Mouse (Mus musculus): ENCODE results near the gene Kifc5b. TPM values are rescaled to one million over a fixed set of nuclear protein-coding genes. Genes with fewer than 3 reads are reported as not detected.

The Kifc5b gene
- polyA plus RNA-seq, 1 experiment = 43.0 TPM

DNA sequence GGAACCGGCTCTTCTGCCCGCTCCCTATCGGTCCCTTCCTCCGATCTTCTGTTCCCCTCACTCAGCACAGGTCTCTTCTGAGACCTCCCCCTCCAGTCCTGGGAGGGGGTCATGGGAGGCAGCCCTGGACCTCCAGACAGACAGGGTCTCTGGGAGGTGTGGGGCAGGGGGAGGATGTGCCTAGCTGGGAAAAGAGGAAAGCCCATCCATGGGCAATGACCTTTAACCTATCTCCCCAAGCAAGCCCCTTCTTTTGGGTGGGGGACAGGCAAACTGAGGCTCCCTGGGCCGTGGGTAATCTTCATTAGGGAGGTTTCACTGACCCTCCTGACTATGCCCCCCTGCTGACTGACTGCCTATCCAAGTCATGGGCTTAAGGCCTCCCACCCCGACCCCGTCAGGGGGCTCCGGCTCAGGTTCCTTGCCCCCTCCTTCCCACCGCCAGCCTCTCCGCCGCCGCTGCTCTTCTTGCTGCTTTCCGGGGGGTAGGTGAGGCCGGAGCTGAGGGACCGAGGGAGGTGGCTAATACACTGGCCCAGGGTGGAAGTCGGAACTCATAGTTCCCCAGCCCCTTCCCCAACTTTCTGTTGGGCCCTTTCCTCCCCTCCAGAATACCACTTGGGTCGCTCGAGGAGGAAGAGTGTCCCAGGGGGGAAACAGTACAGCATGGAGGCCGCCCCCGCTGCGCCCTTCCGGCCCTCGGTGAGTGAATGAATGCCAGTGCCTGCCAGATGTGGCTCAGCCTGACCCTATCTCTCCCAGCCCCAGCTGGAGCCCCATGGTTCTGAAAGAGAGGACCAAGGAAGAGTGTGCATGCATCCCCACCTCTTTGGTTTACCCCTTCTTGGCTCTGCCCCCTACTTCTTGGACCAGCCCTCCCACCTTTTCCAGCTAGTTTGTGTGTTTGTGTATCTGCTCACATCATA lies 35.3 kb downstream of the Kifc5b start:
- TF ChIP-seq CTCF (IDR thresholded peaks at IDR 0.05; ENCODE audit: low read depth, low read length) = no peak
- no peak for TF ChIP-seq POLR2A (IDR thresholded peaks at IDR 0.05; ENCODE audit: insufficient read depth, low read length)
- TF ChIP-seq EP300 (IDR thresholded peaks at IDR 0.05; ENCODE audit: insufficient read depth, low read depth, low read length) = no peak
- Histone ChIP-seq H3K27me3 (ENCODE audit: control insufficient read depth, insufficient read depth, low read length, poor library complexity, severe bottlenecking) (no peaks in the 10 kb centered on the region; the same call in 1 of the 2 replicates), H3K9me3 (replicated peaks; ENCODE audit: control insufficient read depth, insufficient read depth, low read length, poor library complexity, severe bottlenecking) (no peaks in the 10 kb centered on the region), H3K4me1 (ENCODE audit: control insufficient read depth, insufficient read depth, low read length) (peaks cover 1% of the 10 kb centered on the region), H3K36me3 (ENCODE audit: control insufficient read depth, insufficient read depth, low read length, poor library complexity, severe bottlenecking) (no peaks in the 10 kb centered on the region), H3K9ac (ENCODE audit: low read depth, poor library complexity, severe bottlenecking) (peak overlapping the region; percentile 16; the same call in 1 of the 2 replicates), H3K4me3 (ENCODE audit: low read depth, low read length) (peak overlapping the region; percentile 32), H3K27ac (ENCODE audit: insufficient read depth, low read length) (no peak overlapping the region)

DNA sequence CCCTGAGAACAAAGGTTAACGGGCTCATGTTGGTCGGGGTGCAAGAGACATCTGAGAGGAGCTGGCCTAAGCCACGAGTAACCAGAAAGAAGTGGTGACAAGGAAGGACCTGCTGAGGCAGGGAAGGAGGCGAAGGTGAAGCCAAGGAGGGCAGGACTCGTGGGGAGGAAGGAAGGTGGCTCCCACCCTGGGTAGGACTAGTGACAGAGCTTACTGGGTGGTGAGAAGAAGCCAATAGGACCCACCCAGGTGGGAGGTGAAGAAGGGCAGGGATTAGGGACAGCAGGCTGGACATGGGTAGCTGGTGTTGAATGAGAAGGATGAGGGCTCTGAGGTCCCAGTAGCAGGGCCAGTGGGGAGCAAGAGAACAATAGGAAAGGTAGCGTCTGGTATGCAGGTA lies 36.3 kb downstream of the Kifc5b start:
- Histone ChIP-seq H3K4me3 (ENCODE audit: low read depth, low read length) (no peak overlapping the region), H3K36me3 (ENCODE audit: control insufficient read depth, insufficient read depth, low read length, poor library complexity, severe bottlenecking) (no peaks in the 10 kb centered on the region), H3K9me3 (replicated peaks; ENCODE audit: control insufficient read depth, insufficient read depth, low read length, poor library complexity, severe bottlenecking) (no peaks in the 10 kb centered on the region), H3K27ac (ENCODE audit: insufficient read depth, low read length) (no peak overlapping the region), H3K4me1 (ENCODE audit: control insufficient read depth, insufficient read depth, low read length) (peaks cover 1% of the 10 kb centered on the region), H3K27me3 (ENCODE audit: control insufficient read depth, insufficient read depth, low read length, poor library complexity, severe bottlenecking) (no peaks in the 10 kb centered on the region; the same call in 1 of the 2 replicates), H3K9ac (ENCODE audit: low read depth, poor library complexity, severe bottlenecking) (no peak overlapping the region)
- TF ChIP-seq POLR2A (IDR thresholded peaks at IDR 0.05; ENCODE audit: insufficient read depth, low read length) (no peak), EP300 (IDR thresholded peaks at IDR 0.05; ENCODE audit: insufficient read depth, low read depth, low read length) (no peak), CTCF (IDR thresholded peaks at IDR 0.05; ENCODE audit: low read depth, low read length) (no peak)

DNA sequence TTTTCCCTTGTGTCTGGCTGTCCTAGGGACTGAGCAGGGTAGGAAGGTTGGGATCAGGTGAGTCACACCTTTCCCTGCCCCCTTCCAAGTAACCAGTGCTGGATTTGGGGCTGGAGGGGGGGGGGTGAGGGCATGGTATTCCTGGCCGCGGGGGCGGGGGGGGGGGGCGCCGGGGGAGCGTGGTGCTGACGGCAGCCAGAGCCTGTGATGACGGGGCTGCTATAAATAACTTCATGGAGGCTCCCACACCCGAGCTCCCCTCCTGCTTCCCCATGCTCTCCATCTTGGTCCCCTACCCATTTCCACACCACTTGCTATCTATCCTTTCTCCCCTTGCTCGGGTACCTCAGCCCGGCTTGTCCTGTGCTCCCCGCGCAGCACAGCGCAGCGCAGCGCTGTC lies 36.8 kb downstream of the Kifc5b start:
- no peak overlapping the region for H3K27ac ChIP-seq (ENCODE audit: insufficient read depth, low read length)
- H3K27me3 ChIP-seq (ENCODE audit: control insufficient read depth, insufficient read depth, low read length, poor library complexity, severe bottlenecking) = no peaks in the 10 kb centered on the region; the same call in 1 of the 2 replicates
- no peaks in the 10 kb centered on the region for H3K9me3 ChIP-seq (replicated peaks; ENCODE audit: control insufficient read depth, insufficient read depth, low read length, poor library complexity, severe bottlenecking)
- no peak overlapping the region for H3K4me3 ChIP-seq (ENCODE audit: low read depth, low read length)
- no peak overlapping the region for H3K9ac ChIP-seq (ENCODE audit: low read depth, poor library complexity, severe bottlenecking)
- H3K36me3 ChIP-seq (ENCODE audit: control insufficient read depth, insufficient read depth, low read length, poor library complexity, severe bottlenecking) = no peaks in the 10 kb centered on the region
- TF ChIP-seq EP300 (IDR thresholded peaks at IDR 0.05; ENCODE audit: insufficient read depth, low read depth, low read length) (no peak), CTCF (IDR thresholded peaks at IDR 0.05; ENCODE audit: low read depth, low read length) (no peak), POLR2A (IDR thresholded peaks at IDR 0.05; ENCODE audit: insufficient read depth, low read length) (no peak)
- peaks cover 1% of the 10 kb centered on the region for H3K4me1 ChIP-seq (ENCODE audit: control insufficient read depth, insufficient read depth, low read length)

DNA sequence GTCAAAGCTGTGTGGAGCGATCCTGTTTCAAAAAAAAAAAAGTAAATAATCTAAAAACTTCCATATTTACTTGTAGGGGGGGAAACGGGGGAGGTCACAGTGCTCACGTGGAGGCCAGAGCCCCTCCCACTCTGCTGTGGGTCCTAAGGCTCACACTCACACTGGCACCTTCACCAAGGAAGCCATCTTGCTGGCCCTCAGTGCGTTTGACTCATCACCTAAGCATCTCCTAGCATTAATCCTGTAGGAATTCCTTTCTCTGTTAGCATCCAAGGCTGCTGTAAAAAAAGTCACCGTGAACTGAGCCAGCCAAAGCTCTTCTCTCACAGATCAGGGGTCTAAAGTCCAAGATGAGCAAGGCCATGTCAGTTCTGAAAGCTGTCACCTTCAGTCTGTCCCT lies 39.4 kb downstream of the Kifc5b start:
- Histone ChIP-seq H3K9me3 (replicated peaks; ENCODE audit: control insufficient read depth, insufficient read depth, low read length, poor library complexity, severe bottlenecking) (no peaks in the 10 kb centered on the region), H3K4me1 (ENCODE audit: control insufficient read depth, insufficient read depth, low read length) (peaks cover under 1% of the 10 kb centered on the region), H3K4me3 (ENCODE audit: low read depth, low read length) (no peak overlapping the region), H3K36me3 (ENCODE audit: control insufficient read depth, insufficient read depth, low read length, poor library complexity, severe bottlenecking) (no peaks in the 10 kb centered on the region), H3K27me3 (ENCODE audit: control insufficient read depth, insufficient read depth, low read length, poor library complexity, severe bottlenecking) (no peaks in the 10 kb centered on the region), H3K9ac (ENCODE audit: low read depth, poor library complexity, severe bottlenecking) (no peak overlapping the region), H3K27ac (ENCODE audit: insufficient read depth, low read length) (no peak overlapping the region)
- TF ChIP-seq CTCF (IDR thresholded peaks at IDR 0.05; ENCODE audit: low read depth, low read length) (no peak), EP300 (IDR thresholded peaks at IDR 0.05; ENCODE audit: insufficient read depth, low read depth, low read length) (no peak), POLR2A (IDR thresholded peaks at IDR 0.05; ENCODE audit: insufficient read depth, low read length) (no peak)

DNA sequence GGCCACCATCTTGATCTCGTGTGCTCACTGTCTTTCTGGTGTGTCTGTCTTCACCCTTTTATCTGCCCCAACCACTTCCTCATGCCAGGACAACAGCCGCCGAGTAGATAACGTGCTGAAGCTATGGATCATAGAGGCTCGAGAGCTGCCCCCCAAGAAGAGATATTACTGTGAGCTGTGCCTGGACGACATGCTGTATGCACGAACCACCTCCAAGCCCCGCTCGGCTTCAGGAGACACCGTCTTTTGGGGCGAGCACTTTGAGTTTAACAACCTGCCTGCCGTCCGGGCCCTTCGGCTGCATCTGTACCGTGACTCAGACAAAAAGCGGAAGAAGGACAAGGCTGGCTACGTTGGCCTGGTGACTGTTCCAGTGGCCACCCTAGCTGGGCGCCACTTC lies 40.0 kb downstream of the Kifc5b start:
- TF ChIP-seq POLR2A (IDR thresholded peaks at IDR 0.05; ENCODE audit: insufficient read depth, low read length) = no peak
- TF ChIP-seq EP300 (IDR thresholded peaks at IDR 0.05; ENCODE audit: insufficient read depth, low read depth, low read length) = no peak
- no peak for TF ChIP-seq CTCF (IDR thresholded peaks at IDR 0.05; ENCODE audit: low read depth, low read length)

DNA sequence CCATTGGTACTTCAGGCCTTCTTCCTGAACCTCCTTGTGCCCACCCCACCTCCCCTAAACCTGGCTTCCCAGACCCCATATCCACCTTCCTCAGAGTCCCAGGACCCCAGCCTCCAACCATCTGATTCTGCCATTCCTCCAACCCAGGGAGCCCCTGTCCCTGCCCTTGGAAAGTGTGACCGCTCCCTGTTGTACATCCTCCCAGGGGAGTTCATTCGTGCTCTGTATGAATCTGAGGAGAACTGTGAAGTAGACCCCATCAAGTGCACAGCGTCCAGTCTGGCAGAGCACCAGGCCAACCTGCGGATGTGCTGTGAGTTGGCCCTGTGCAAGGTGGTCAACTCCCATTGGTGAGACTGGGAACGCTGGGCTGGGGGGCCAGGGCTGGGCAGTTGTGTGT lies 41.0 kb downstream of the Kifc5b start:
- Histone ChIP-seq H3K27me3 (ENCODE audit: control insufficient read depth, insufficient read depth, low read length, poor library complexity, severe bottlenecking) (no peaks in the 10 kb centered on the region), H3K9ac (ENCODE audit: low read depth, poor library complexity, severe bottlenecking) (no peak overlapping the region), H3K4me1 (ENCODE audit: control insufficient read depth, insufficient read depth, low read length) (no peaks in the 10 kb centered on the region), H3K9me3 (replicated peaks; ENCODE audit: control insufficient read depth, insufficient read depth, low read length, poor library complexity, severe bottlenecking) (no peaks in the 10 kb centered on the region), H3K4me3 (ENCODE audit: low read depth, low read length) (no peak overlapping the region), H3K36me3 (ENCODE audit: control insufficient read depth, insufficient read depth, low read length, poor library complexity, severe bottlenecking) (no peaks in the 10 kb centered on the region), H3K27ac (ENCODE audit: insufficient read depth, low read length) (no peak overlapping the region)
- TF ChIP-seq EP300 (IDR thresholded peaks at IDR 0.05; ENCODE audit: insufficient read depth, low read depth, low read length) (no peak), CTCF (IDR thresholded peaks at IDR 0.05; ENCODE audit: low read depth, low read length) (no peak), POLR2A (IDR thresholded peaks at IDR 0.05; ENCODE audit: insufficient read depth, low read length) (no peak)

More for the DNA sequence above, 40.0 kb downstream of the Kifc5b start:
- Histone ChIP-seq H3K4me3 (ENCODE audit: low read depth, low read length) (no peak overlapping the region), H3K36me3 (ENCODE audit: control insufficient read depth, insufficient read depth, low read length, poor library complexity, severe bottlenecking) (no peaks in the 10 kb centered on the region), H3K27ac (ENCODE audit: insufficient read depth, low read length) (no peak overlapping the region), H3K27me3 (ENCODE audit: control insufficient read depth, insufficient read depth, low read length, poor library complexity, severe bottlenecking) (no peaks in the 10 kb centered on the region), H3K4me1 (ENCODE audit: control insufficient read depth, insufficient read depth, low read length) (no peaks in the 10 kb centered on the region), H3K9me3 (replicated peaks; ENCODE audit: control insufficient read depth, insufficient read depth, low read length, poor library complexity, severe bottlenecking) (no peaks in the 10 kb centered on the region), H3K9ac (ENCODE audit: low read depth, poor library complexity, severe bottlenecking) (no peak overlapping the region)

Measured in ES-Bruce4 (cell line).